9 mouse cellular contexts compared by ENCODE assay signal in genomic region chr16:29711912-29712681, GRCm38 (mm10).
DNase-seq lines count a peak whose midpoint lies in the region; ATAC-seq and TF ChIP-seq lines count a peak whose summit lies in the region.
"Had no signal": no experiment of that assay in that cellular context is flagged by ENCODE, and none has a peak within 500 bp of the region (broad histone marks: within the 10 kb centered on the region; RNA-seq: fewer than 3 reads in every experiment).

No protein-coding gene starts in this region.

- H3K9ac ChIP-seq in hindbrain, embryonic 15.5 days = no peak overlapping the region
- H3K9ac ChIP-seq in hindbrain, embryonic 11.5 days (ENCODE audit: low read depth, low read length) = no peak overlapping the region
- no peak overlapping the region for H3K9ac ChIP-seq in CH12.LX (ENCODE audit: insufficient read depth, low read depth)
- no peak overlapping the region for H3K9ac ChIP-seq in heart, adult 2 months (ENCODE audit: low read depth, low read length)
- H3K9ac ChIP-seq: liver, embryonic 12.5 days had no signal

- no peak overlapping the region for H3K4me2 ChIP-seq in hindbrain, embryonic 15.5 days
- no peak overlapping the region for H3K4me2 ChIP-seq in hindbrain, embryonic 11.5 days (replicated peaks; ENCODE audit: low read depth, low read length)
- no peak overlapping the region for H3K4me2 ChIP-seq in CH12.LX (ENCODE audit: insufficient read depth, low read depth, poor library complexity, severe bottlenecking)
- H3K4me2 ChIP-seq: liver, embryonic 12.5 days had no signal

- no peaks in the 10 kb centered on the region for H3K79me2 ChIP-seq in CH12.LX (replicated peaks; ENCODE audit: control insufficient read depth, extremely low read depth, insufficient read depth, poor library complexity, severe bottlenecking)
- H3K79me2 ChIP-seq in heart, adult 2 months (replicated peaks; ENCODE audit: control insufficient read depth, insufficient read depth, low read length) = no peaks in the 10 kb centered on the region

- no peak overlapping the region for H3K4me3 ChIP-seq in hindbrain, embryonic 15.5 days
- H3K4me3 ChIP-seq in hindbrain, embryonic 11.5 days (ENCODE audit: low read depth, low read length) = no peak overlapping the region
- no peak overlapping the region for H3K4me3 ChIP-seq in CH12.LX (replicated peaks in 1 of 3; ENCODE audit: low read depth in 2 of 3, low read length in 2 of 3, poor library complexity in 1 of 3)
- no peak overlapping the region for H3K4me3 ChIP-seq in heart, adult 2 months
- H3K4me3 ChIP-seq: liver, embryonic 12.5 days had no signal

- H3K9me3 ChIP-seq in hindbrain, embryonic 15.5 days = no peaks in the 10 kb centered on the region
- no peaks in the 10 kb centered on the region for H3K9me3 ChIP-seq in hindbrain, embryonic 11.5 days (ENCODE audit: control insufficient read depth, low read length)
- H3K9me3 ChIP-seq in CH12.LX (replicated peaks; ENCODE audit: low read length) = peaks cover 2% of the 10 kb centered on the region
- H3K9me3 ChIP-seq: liver, embryonic 12.5 days had no signal

- TF ChIP-seq EP300 in CH12.LX (IDR thresholded peaks at IDR 0.05; ENCODE audit: low read length) = peak; percentile 85
- TF ChIP-seq EP300 in heart, adult 2 months (IDR thresholded peaks at IDR 0.05; ENCODE audit: insufficient read depth, low read depth, low read length) = no peak

- TF ChIP-seq POLR2A in CH12.LX (IDR thresholded peaks at IDR 0.05; ENCODE audit: low read depth, low read length) = no peak
- no peak for TF ChIP-seq POLR2A in heart, adult 2 months (IDR thresholded peaks at IDR 0.05; ENCODE audit: insufficient read depth, low read depth, low read length)

- TF ChIP-seq RAD21 in CH12.LX (IDR thresholded peaks at IDR 0.05; ENCODE audit: low read depth, low read length) = no peak; the same call in none of the 2 replicates

- 0 out of 2 replicates have a peak, but pooled peaks cover 2% of the 10 kb centered on the region for H3K4me1 ChIP-seq in hindbrain, embryonic 15.5 days (replicated peaks)
- no peaks in the 10 kb centered on the region for H3K4me1 ChIP-seq in hindbrain, embryonic 11.5 days (replicated peaks; ENCODE audit: control insufficient read depth, insufficient read depth, low read length)
- H3K4me1 ChIP-seq in CH12.LX (ENCODE audit: control insufficient read depth in 1 of 2, insufficient read depth in 2 of 2) = peaks cover 0 to 4% of the 10 kb centered on the region in 2 experiments; a peak in 2 of 4 replicates
- H3K4me1 ChIP-seq in heart, adult 2 months (ENCODE audit: control insufficient read depth, insufficient read depth, low read length) = peaks cover 3% of the 10 kb centered on the region
- H3K4me1 ChIP-seq: liver, embryonic 12.5 days had no signal

- in situ Hi-C loops in CH12.LX (cut with MboI; ENCODE audit: low pct_ligation_motif_present, low pct_unique_long_range_greater_than_20kb, low sequenced_read_pairs) = no loop called here

- intact Hi-C loops in heart, adult 2 months (cut with DNase I) = no loop called here

- no peaks in the 10 kb centered on the region for H3K36me3 ChIP-seq in hindbrain, embryonic 15.5 days
- H3K36me3 ChIP-seq in hindbrain, embryonic 11.5 days (ENCODE audit: control insufficient read depth, insufficient read depth, low read length) = no peaks in the 10 kb centered on the region
- H3K36me3 ChIP-seq in CH12.LX (replicated peaks in 1 of 2; ENCODE audit: control insufficient read depth in 1 of 2, insufficient read depth in 1 of 2, low read length in 1 of 2) = no peaks in the 10 kb centered on the region
- no peaks in the 10 kb centered on the region for H3K36me3 ChIP-seq in heart, adult 2 months (ENCODE audit: control insufficient read depth, insufficient read depth, low read length)
- H3K36me3 ChIP-seq: liver, embryonic 12.5 days had no signal

- no peak for DNase-seq in hindbrain, embryonic 11.5 days (ENCODE audit: low spot score)
- DNase-seq in CH12.LX (ENCODE audit: extremely low read depth) = peak; percentile 41
- DNase-seq in cerebellum, adult 11 months = peak; percentile 56
- peak; percentile 53 to 57 for DNase-seq in heart, adult 2 months
- DNase-seq in MN1 (ENCODE audit: low spot score) = no peak
- no peak for DNase-seq in thymus, postnatal 14 days
- DNase-seq in layer of hippocampus, postnatal 14 days (ENCODE audit: low spot score in 2 of 2) = no peak

- no peak overlapping the region for H3K27ac ChIP-seq in hindbrain, embryonic 15.5 days (replicated peaks)
- no peak overlapping the region for H3K27ac ChIP-seq in hindbrain, embryonic 11.5 days (ENCODE audit: low read depth, low read length)
- H3K27ac ChIP-seq in CH12.LX (ENCODE audit: insufficient read depth, low read depth) = no peak overlapping the region
- H3K27ac ChIP-seq in heart, adult 2 months = peak overlapping the region; percentile 1; the same call in 1 of the 2 replicates
- H3K27ac ChIP-seq: liver, embryonic 12.5 days had no signal

- dilution Hi-C loops in CH12.LX (cut with MboI; ENCODE audit: extremely low pct_ligation_motif_present, extremely low pct_unique_long_range_greater_than_20kb, low sequenced_read_pairs) = no loop called here

- peaks cover 62% of the 10 kb centered on the region for H3K27me3 ChIP-seq in hindbrain, embryonic 15.5 days
- H3K27me3 ChIP-seq in hindbrain, embryonic 11.5 days (ENCODE audit: control insufficient read depth, insufficient read depth, low read length) = peaks cover 75% of the 10 kb centered on the region
- H3K27me3 ChIP-seq in CH12.LX (replicated peaks) = no peaks in the 10 kb centered on the region
- no peaks in the 10 kb centered on the region for H3K27me3 ChIP-seq in heart, adult 2 months (ENCODE audit: control insufficient read depth, insufficient read depth, low read length)
- H3K27me3 ChIP-seq: liver, embryonic 12.5 days had no signal

- TF ChIP-seq CTCF in CH12.LX (conservative IDR thresholded peaks at IDR 0.05 in 1 of 2, IDR thresholded peaks at IDR 0.05 in 1 of 2; ENCODE audit: low read depth in 2 of 2, low read length in 2 of 2) = no peak
- TF ChIP-seq CTCF in heart, adult 2 months (IDR thresholded peaks at IDR 0.05) = no peak

- ATAC-seq in hindbrain, embryonic 15.5 days (ENCODE audit: low FRiP score, low read depth) = peak; percentile 67
- ATAC-seq in hindbrain, embryonic 11.5 days (ENCODE audit: low FRiP score) = no peak
- ATAC-seq: liver, embryonic 12.5 days had no signal

- WGBS in hindbrain, embryonic 15.5 days = 67% methylated on average over 12 of the region's 12 CpGs
- 82% methylated on average over 12 of the region's 12 CpGs for WGBS in hindbrain, embryonic 11.5 days
- WGBS in heart, adult 2 months = 78% methylated on average over 12 of the region's 12 CpGs

TF ChIP-seq in CH12.LX, 34 proteins besides CTCF, POLR2A, EP300 and RAD21:
- TF ChIP-seq GABPA (IDR thresholded peaks at IDR 0.05; ENCODE audit: insufficient replicate concordance, low read depth, low read length) = no peak
- TF ChIP-seq NELFE (IDR thresholded peaks at IDR 0.05; ENCODE audit: low read depth, low read length) = peak; percentile 17; the same call in 1 of the 2 replicates
- TF ChIP-seq MAX (IDR thresholded peaks at IDR 0.05; ENCODE audit: low read length) = peak; percentile 60; the same call in 1 of the 2 replicates
- TF ChIP-seq CHD2 (IDR thresholded peaks at IDR 0.05; ENCODE audit: low read length) = peak; percentile 55; the same call in 1 of the 2 replicates
- peak; percentile 70 for TF ChIP-seq JUN (IDR thresholded peaks at IDR 0.05; ENCODE audit: insufficient read depth, low read depth, low read length)
- no peak for TF ChIP-seq MYC (IDR thresholded peaks at IDR 0.05; ENCODE audit: low read depth, low read length)
- TF ChIP-seq MEF2A (IDR thresholded peaks at IDR 0.05; ENCODE audit: borderline replicate concordance, low read depth, low read length) = peak; percentile 64; the same call in 1 of the 2 replicates
- TF ChIP-seq ZKSCAN1 (IDR thresholded peaks at IDR 0.05; ENCODE audit: borderline replicate concordance, low read depth, low read length) = no peak
- TF ChIP-seq ETS1 (conservative IDR thresholded peaks at IDR 0.05; ENCODE audit: low read depth, low read length) = peak; percentile 82
- peak; percentile 46 for TF ChIP-seq MAZ (IDR thresholded peaks at IDR 0.05; ENCODE audit: low read depth, low read length)
- TF ChIP-seq E2F4 (IDR thresholded peaks at IDR 0.05; ENCODE audit: insufficient replicate concordance, low read depth, low read length) = no peak
- TF ChIP-seq IRF4 (IDR thresholded peaks at IDR 0.05; ENCODE audit: low read depth, low read length) = peak; percentile 83
- peak; percentile 62; the same call in 1 of the 2 replicates for TF ChIP-seq RCOR1 (conservative IDR thresholded peaks at IDR 0.05; ENCODE audit: low read depth, low read length)
- TF ChIP-seq BHLHE40 (IDR thresholded peaks at IDR 0.05; ENCODE audit: low read depth, low read length) = peak; percentile 97
- TF ChIP-seq TCF12 (IDR thresholded peaks at IDR 0.05; ENCODE audit: low read depth, low read length) = peak; percentile 66
- TF ChIP-seq MAFK (IDR thresholded peaks at IDR 0.05; ENCODE audit: insufficient replicate concordance, low read length) = peak; percentile 63; the same call in 1 of the 2 replicates
- peak; percentile 70 for TF ChIP-seq JUND (conservative IDR thresholded peaks at IDR 0.05; ENCODE audit: low read depth, low read length)
- TF ChIP-seq USF2 (conservative IDR thresholded peaks at IDR 0.05; ENCODE audit: low read depth, low read length) = no peak
- no peak for TF ChIP-seq POLR2AphosphoS2 (IDR thresholded peaks at IDR 0.05; ENCODE audit: low read depth, low read length)

Comparison
In these comparisons a context has a peak if more than half of its experiments do, and no peak if none do; other contexts are left out.
1. DNase-seq: peak in CH12.LX (single experiment), cerebellum, adult 11 months (single experiment) and heart, adult 2 months (2 of 2); none in hindbrain, embryonic 11.5 days (single experiment), MN1 (single experiment), thymus, postnatal 14 days (single experiment) and layer of hippocampus, postnatal 14 days (0 of 2).